Mouse (Mus musculus) v-Abl transformed pro-B cells (cell line): ENCODE measurements around the gene Olfr739.

Experiments used
- in situ Hi-C, 2 experiments: fragments of 400-800 bp; cut with MboI; formaldehyde crosslinking; loops; one replicate each; pipeline ENCODE4 v1.15.1; 2025; ENCODE audit not compliant: unreplicated experiment in 2 of 2

Gene Olfr739

DNA sequence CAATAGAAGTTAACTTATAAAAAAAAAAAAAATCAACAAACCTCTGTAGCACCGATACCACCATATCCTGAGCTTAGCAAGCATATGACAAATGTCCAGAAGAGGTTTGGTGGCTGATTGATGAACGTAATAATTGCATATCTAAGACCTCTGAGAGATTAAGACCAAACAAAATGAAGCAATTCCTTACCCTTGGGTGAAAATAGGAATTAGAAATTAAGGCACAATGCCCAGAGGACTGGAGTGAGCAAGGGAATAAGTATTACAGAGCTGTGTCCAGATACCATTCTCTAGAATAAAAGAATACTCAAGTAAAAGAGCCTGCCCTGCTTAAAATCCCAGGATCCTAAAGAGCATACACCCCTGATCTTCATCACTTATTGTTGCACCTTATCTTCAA is at the start of gene Olfr739:
Gene Olfr739, plus strand, starts transcription at position 301 of the 400 bp plus-strand sequence.
- in situ Hi-C loops = no loop called here

DNA sequence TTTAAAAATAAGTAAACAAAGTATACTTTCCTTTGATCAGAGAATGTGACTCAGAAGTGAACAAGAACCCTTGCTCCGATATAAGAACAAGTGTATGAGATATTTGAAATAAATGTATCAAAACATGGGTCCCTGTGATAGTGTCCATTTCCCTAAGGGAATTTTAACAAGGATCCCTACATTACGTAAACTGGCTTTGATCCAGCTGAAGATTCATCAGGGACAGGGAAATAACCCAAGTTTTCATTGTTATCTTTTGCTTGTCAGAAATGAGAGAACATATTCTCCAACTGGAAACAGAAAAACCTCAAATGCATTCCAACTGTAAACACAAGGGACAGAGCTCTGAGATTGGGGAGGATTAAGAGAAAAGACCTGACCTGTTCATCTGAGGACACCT is 37.6 kb upstream of the Olfr739 start, which contains the start of gene Olfr736:
Gene Olfr736, plus strand, starts transcription at position 301 of the 400 bp plus-strand sequence.
- in situ Hi-C loops = no loop called here

- in situ Hi-C loops = no loop called here
Observed at GRCm38 (mm10) chr14:50407268-50407667, 11.2 kb upstream of the Olfr739 start, which contains the start of gene Olfr738. Olfr738 (plus strand) TSS chr14:50407568.

GRCm38 (mm10) chr14:50445245-50445644 is 26.8 kb downstream of the Olfr739 start, which contains the start of gene Olfr740:
Olfr740 (plus strand) TSS chr14:50445545.
- in situ Hi-C loops = no loop called here

DNA sequence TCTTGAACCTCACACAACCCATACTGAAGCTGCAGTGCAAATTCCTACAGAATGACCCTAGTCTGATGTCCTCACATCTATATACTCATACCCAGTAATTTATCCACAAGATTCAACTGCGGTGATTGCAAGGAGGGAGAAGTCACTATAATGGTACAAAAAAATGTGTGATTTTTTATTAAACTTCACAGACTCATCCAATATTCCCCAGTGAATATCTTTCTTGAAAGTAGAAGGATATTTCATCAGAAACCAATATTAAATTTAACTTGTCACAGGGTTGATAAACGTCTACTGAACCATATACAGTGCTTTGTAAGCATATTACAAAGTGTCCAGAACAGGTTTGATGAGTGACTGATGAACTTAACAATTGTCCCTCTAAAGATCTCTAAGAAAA is 54.0 kb downstream of the Olfr739 start, which contains the start of gene Olfr741:
Gene Olfr741, plus strand, starts transcription at position 301 of the 400 bp plus-strand sequence.
- in situ Hi-C loops = no loop called here
